Mouse (Mus musculus) bone marrow macrophage, adult 2 months (primary cell): ENCODE data around the gene Acot7.

Experiments
- CTCF ChIP-seq: IDR thresholded peaks from 2 replicates; pipeline ENCODE4 v1.5.1; 2012; ENCODE audit warnings: low read depth, mild to moderate bottlenecking, low read length, moderate library complexity
- POLR2A ChIP-seq: IDR thresholded peaks from 2 replicates; pipeline ENCODE4 v1.6.1; 2012; ENCODE audit warnings: mild to moderate bottlenecking, low read depth, low read length, borderline replicate concordance

GRCm38 (mm10) chr4:152305991-152306390, 128.1 kb downstream of the Acot7 start:
- TF ChIP-seq CTCF, result no peak
- no peak for TF ChIP-seq POLR2A
